Mouse (Mus musculus) G1E (cell line): ENCODE data around the gene Acot7.

ENCODE experiments used
- CTCF ChIP-seq: IDR thresholded peaks from 2 replicates; pipeline ENCODE4 v1.5.1; 2012; ENCODE audit warnings: low read depth, low read length, inconsistent platforms, mixed read lengths
- GATA1 ChIP-seq: IDR thresholded peaks from 2 replicates; pipeline ENCODE4 v1.6.1; 2012; ENCODE audit warnings: borderline replicate concordance, low read length, inconsistent platforms, mixed read lengths
- TAL1 ChIP-seq: conservative IDR thresholded peaks from 2 replicates; pipeline ENCODE4 v1.6.1; 2012; ENCODE audit warnings: low read depth, low read length, inconsistent platforms, mixed read lengths

DNA sequence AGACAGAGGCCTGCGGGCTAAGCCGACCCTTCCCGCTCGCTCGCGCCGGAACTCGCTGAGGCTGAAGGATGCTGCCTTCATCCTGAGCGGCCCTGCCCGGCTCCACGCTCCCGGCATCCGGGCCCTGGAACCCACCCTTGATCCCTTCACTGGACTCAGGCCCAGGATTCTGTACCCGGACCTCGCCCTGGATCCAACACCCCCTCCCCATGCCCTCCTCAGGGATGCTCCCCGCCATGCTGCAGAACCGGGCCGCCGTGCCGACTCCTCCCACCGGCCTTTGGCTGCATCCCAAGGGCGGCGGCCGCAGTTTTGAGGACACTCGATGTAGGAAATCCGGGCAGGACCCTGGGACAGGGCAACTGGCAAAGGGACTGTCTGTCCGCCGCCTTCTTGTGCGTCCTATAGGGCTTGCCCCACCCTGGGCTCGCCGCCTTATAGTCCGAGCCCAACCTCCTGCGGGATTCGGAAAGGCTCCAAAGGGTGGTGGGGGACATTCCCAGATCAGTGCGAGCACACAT is 470 bp downstream of the Acot7 start:
- TF ChIP-seq CTCF (no peak), GATA1 (no peak), TAL1 (no peak)
